Mouse (Mus musculus): ENCODE results near the gene 3110040M04Rik.

The 3110040M04Rik gene

GRCm38 (mm10) chr1:151235574-151235973, 31.7 kb downstream of the 3110040M04Rik start:
- no peak for DNase-seq (ENCODE audit: low spot score)

GRCm38 (mm10) chr1:151236141-151236930, 32.4 kb downstream of the 3110040M04Rik start:
- DNase-seq (ENCODE audit: low spot score): peak; percentile 18

DNA sequence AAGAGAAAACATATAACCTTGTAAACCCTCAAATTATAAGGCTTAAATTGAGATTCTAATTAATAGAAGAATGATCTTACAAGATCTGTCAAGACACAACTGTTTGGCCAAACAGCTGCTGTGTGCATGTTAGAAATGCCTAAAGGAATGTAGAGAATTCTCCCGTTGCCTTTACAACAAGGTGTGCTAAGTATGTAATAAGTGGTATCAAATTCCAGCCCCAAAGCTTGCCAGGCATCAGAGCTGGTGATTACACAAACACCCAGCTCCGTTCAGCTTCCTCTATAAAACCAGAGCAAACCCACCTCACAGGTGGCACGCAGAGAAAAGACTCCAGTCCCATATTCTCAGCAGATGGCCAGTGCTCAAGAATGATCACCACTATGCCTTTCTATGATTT, 33.9 kb downstream of the 3110040M04Rik start:
- DNase-seq (ENCODE audit: low spot score): no peak

GRCm38 (mm10) chr1:151243332-151243731, 39.4 kb downstream of the 3110040M04Rik start:
- DNase-seq (ENCODE audit: low spot score): no peak

GRCm38 (mm10) chr1:151244013-151244412, 40.1 kb downstream of the 3110040M04Rik start:
- DNase-seq (ENCODE audit: low spot score): no peak

DNA sequence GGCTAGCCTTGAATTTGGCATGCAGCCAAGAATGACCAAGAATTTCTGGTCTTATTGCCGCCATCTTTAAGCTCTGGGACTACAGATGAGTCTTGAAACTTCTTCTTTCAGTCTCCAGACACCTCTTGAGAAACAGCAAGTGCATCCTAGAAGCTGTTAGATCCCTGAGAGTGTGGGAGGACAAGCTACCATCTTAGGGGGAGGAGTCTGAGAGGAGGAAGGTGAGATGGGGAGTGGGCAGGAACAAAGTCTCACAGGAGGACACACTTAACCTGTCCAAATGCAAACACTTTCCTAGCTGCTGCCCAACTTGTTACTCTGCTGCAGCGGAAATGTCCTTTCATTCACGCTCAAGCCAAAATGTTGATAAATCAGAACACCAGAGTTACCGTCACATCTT, 40.8 kb downstream of the 3110040M04Rik start:
- no peak for DNase-seq (ENCODE audit: low spot score)

GRCm38 (mm10) chr1:151245165-151245564, 41.2 kb downstream of the 3110040M04Rik start:
- no peak for DNase-seq (ENCODE audit: low spot score)

GRCm38 (mm10) chr1:151245846-151246245, 41.9 kb downstream of the 3110040M04Rik start:
- DNase-seq (ENCODE audit: low spot score): no peak

GRCm38 (mm10) chr1:151250109-151250508, 46.2 kb downstream of the 3110040M04Rik start:
- DNase-seq (ENCODE audit: low spot score): no peak

DNA sequence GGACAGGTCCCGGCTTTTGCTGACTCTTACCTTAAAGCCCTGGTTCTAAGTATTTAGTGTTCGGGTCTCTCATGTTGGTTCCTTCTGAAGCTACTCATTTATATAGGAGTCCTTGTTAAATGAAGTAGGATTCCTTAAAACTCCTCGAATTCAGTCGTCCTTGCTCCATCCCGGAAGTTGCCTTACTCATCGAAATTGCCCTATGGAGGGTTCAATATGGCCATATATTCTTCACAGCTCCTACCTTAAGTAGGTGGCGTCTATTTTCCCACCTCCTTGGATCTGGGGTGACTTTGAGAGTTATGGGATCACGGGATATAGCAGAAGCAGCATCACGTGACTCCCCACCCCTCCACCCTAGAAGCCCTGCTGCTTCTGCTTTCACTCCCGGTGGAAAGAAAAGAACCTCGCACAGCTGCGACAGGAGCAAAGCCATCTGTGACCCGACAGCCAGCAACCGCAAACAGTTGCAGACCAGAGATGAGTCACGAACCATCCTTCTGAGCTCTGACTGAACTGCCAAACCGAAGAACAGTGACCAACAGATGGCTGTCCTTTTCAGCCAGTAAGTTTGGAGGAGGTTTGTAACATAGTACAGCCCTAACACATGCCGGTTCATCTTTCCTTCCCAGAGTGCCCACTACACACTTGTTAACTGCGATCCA, 46.7 kb downstream of the 3110040M04Rik start:
- DNase-seq (ENCODE audit: low spot score): peak; percentile 35

DNA sequence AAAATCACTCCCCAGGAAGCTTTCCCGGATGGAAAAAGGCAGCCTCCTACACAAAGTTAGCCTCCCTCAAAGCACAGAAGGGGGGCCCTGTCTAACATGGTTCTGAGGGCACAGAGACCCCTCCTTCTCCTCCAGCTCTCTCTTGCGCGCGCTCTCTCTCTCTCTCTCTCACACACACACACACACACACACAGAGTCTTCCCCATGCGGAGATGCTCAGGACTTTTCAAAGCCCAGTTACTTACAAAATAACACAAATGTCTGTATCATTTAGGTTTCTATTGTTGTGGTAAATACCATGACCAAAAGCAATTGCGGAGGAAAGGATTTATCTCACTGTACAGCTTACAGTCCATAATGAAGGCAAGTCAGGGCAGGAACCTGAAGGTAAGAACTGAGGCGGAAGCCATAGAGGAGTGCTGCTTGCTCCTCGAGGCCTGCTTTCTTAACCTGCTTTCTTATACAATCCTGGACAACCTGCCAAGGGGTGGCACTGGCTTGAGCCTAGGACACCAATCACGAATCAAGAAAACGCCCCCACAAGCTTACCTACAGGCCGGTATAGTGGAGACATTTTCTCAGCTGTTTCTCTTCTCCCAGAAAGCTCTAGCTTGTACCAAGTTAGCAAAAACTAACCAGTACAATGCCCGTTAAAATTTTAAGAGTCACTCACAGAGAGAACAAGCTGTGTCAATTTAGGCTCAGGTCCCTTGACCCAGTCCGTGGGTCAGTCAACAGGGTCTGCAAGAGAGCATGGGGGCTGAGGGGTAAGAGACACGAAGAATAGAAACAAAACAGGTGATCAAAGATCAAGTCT, 47.5 kb downstream of the 3110040M04Rik start:
- DNase-seq (ENCODE audit: low spot score): no peak
